ENCODE assay signal across 8 mouse cellular contexts in genomic region chr2:127541185-127541584, GRCm38 (mm10). TPM values are rescaled to one million over a fixed set of nuclear protein-coding genes. Genes with fewer than 3 reads are reported as not detected.
DNase-seq lines count a peak whose midpoint lies in the region; ATAC-seq lines count a peak whose summit lies in the region.

Gene Prom2 (minus strand): TSS chr2:127541467.

- no peak within 1 kb of the TSS for H3K27ac ChIP-seq in heart, embryonic 13.5 days (replicated peaks)
- no peak within 1 kb of the TSS for H3K27ac ChIP-seq in forebrain, embryonic 13.5 days
- H3K27ac ChIP-seq in midbrain, embryonic 16.5 days (ENCODE audit: low read length) = no peak within 1 kb of the TSS

- WGBS in heart, embryonic 13.5 days = 2% methylated on average over 29 of the region's 29 CpGs
- WGBS in forebrain, embryonic 13.5 days = 7% methylated on average over 29 of the region's 29 CpGs
- WGBS in midbrain, embryonic 16.5 days = 7% methylated on average over 28 of the region's 29 CpGs

- peaks cover 94% of the 10 kb centered on the region for H3K27me3 ChIP-seq in heart, embryonic 13.5 days (replicated peaks)
- peaks cover 76% of the 10 kb centered on the region for H3K27me3 ChIP-seq in forebrain, embryonic 13.5 days
- H3K27me3 ChIP-seq in midbrain, embryonic 16.5 days (ENCODE audit: control insufficient read depth, insufficient read depth, low read depth, low read length) = peaks cover 43% of the 10 kb centered on the region

- H3K9ac ChIP-seq in heart, embryonic 13.5 days = peak within 1 kb of the TSS; percentile 24; the same call in 1 of the 2 replicates
- H3K9ac ChIP-seq in forebrain, embryonic 13.5 days = no peak within 1 kb of the TSS
- no peak within 1 kb of the TSS for H3K9ac ChIP-seq in midbrain, embryonic 16.5 days (ENCODE audit: low read depth, low read length)

- H3K4me3 ChIP-seq in heart, embryonic 13.5 days = peak within 1 kb of the TSS; percentile 25
- H3K4me3 ChIP-seq in forebrain, embryonic 13.5 days = peak within 1 kb of the TSS; percentile 18; the same call in 1 of the 2 replicates
- H3K4me3 ChIP-seq in midbrain, embryonic 16.5 days (ENCODE audit: low read depth, low read length) = peak within 1 kb of the TSS; percentile 3; the same call in 1 of the 2 replicates

- H3K9me3 ChIP-seq in heart, embryonic 13.5 days = no peaks in the 10 kb centered on the region
- no peaks in the 10 kb centered on the region for H3K9me3 ChIP-seq in forebrain, embryonic 13.5 days (replicated peaks)
- H3K9me3 ChIP-seq in midbrain, embryonic 16.5 days (replicated peaks; ENCODE audit: control insufficient read depth, low read length, poor library complexity, severe bottlenecking) = no peaks in the 10 kb centered on the region

- ATAC-seq in heart, embryonic 13.5 days (ENCODE audit: extremely low read depth, insufficient number of reproducible peaks, low FRiP score, low TSS enrichment) = no peak; the same call in 1 of the 2 replicates
- ATAC-seq in forebrain, embryonic 13.5 days = no peak
- no peak for ATAC-seq in midbrain, embryonic 16.5 days
- no peak for ATAC-seq in granulocyte monocyte progenitor cell, adult 5-6 weeks (replicated peaks; ENCODE audit: poor library complexity, severe bottlenecking)

- H3K4me1 ChIP-seq in heart, embryonic 13.5 days = peaks cover 4% of the 10 kb centered on the region; the same call in 1 of the 2 replicates
- peaks cover 6% of the 10 kb centered on the region for H3K4me1 ChIP-seq in forebrain, embryonic 13.5 days
- no peaks in the 10 kb centered on the region for H3K4me1 ChIP-seq in midbrain, embryonic 16.5 days (ENCODE audit: control insufficient read depth, insufficient read depth, low read length)

- H3K36me3 ChIP-seq in heart, embryonic 13.5 days = no peaks in the 10 kb centered on the region
- no peaks in the 10 kb centered on the region for H3K36me3 ChIP-seq in forebrain, embryonic 13.5 days (ENCODE audit: poor library complexity, severe bottlenecking)
- no peaks in the 10 kb centered on the region for H3K36me3 ChIP-seq in midbrain, embryonic 16.5 days (ENCODE audit: control insufficient read depth, insufficient read depth, low read length)

- H3K4me2 ChIP-seq in heart, embryonic 13.5 days = peak within 1 kb of the TSS; percentile 53
- peak within 1 kb of the TSS; percentile 33 for H3K4me2 ChIP-seq in forebrain, embryonic 13.5 days
- H3K4me2 ChIP-seq in midbrain, embryonic 16.5 days (ENCODE audit: low read length) = peak within 1 kb of the TSS; percentile 40

- no peak for DNase-seq in heart, adult 11 months
- DNase-seq in kidney, postnatal 14 days = peak; percentile 56
- DNase-seq in layer of hippocampus, adult 18-20 months (ENCODE audit: low spot score in 2 of 2) = no peak
- no peak for DNase-seq in heart, postnatal 25 days (ENCODE audit: low spot score)

- intact Hi-C loops in heart, postnatal 25 days (cut with DNase I) = no loop called here

RNA-seq across cellular contexts. Expression of gene Prom2, which starts in this region (rescaled TPM):
- 0.10 and 0.19 TPM in 2 replicates for polyA plus RNA-seq in heart, embryonic 13.5 days (2015; fragmentation: Nextera tagmentation; extraction: Ambion mirVana)
- not detected in 2 replicates for polyA plus RNA-seq in forebrain, embryonic 13.5 days (2015; fragmentation: Nextera tagmentation; extraction: Ambion mirVana)
- 0.05 and 0.19 TPM in 2 replicates for polyA plus RNA-seq in midbrain, embryonic 16.5 days (2015; fragmentation: Nextera tagmentation; extraction: Ambion mirVana)
- under 1 TPM in 1 of 2 experiments, not detected in 1; 0.27 TPM for total RNA-seq in layer of hippocampus, adult 18-20 months (2021)
- total RNA-seq in granulocyte monocyte progenitor cell, adult 5-6 weeks (2014; fragmentation: Nextera tagmentation) = not detected in 2 replicates
- not detected in 2 replicates for total RNA-seq in granulocyte monocyte progenitor cell, adult 5-6 weeks (2017)
- total RNA-seq in heart, postnatal 25 days (2021) = not detected
